Comparison of ENCODE assay signal across 12 mouse cellular contexts in genomic region chr4:149168016-149168415, GRCm38 (mm10). TPM values are rescaled to one million over a fixed set of nuclear protein-coding genes. Genes with fewer than 3 reads are reported as not detected.
DNase-seq lines count a peak whose midpoint lies in the region; ATAC-seq and TF ChIP-seq lines count a peak whose summit lies in the region.
"Had no signal": no experiment of that assay in that cellular context is flagged by ENCODE, and none has a peak within 500 bp of the region (broad histone marks: within the 10 kb centered on the region; RNA-seq: fewer than 3 reads in every experiment).

No protein-coding gene starts in this region.

- no peak overlapping the region for H3K9ac ChIP-seq in heart, embryonic 12.5 days
- no peak overlapping the region for H3K9ac ChIP-seq in midbrain, postnatal 0 days (replicated peaks; ENCODE audit: low read length, poor library complexity, severe bottlenecking)
- H3K9ac ChIP-seq in liver, embryonic 14.5 days (replicated peaks) = peak overlapping the region; percentile 56
- no peak overlapping the region; the same call in 1 of the 2 replicates for H3K9ac ChIP-seq in stomach, postnatal 0 days (ENCODE audit: low read length)
- H3K9ac ChIP-seq: embryonic facial prominence, embryonic 15.5 days had no signal

- TF ChIP-seq CTCF in midbrain, postnatal 0 days (IDR thresholded peaks at IDR 0.05) = no peak
- no peak for TF ChIP-seq CTCF in liver, embryonic 14.5 days (IDR thresholded peaks at IDR 0.05; ENCODE audit: low read depth)
- no peak for TF ChIP-seq CTCF in stomach, postnatal 0 days (IDR thresholded peaks at IDR 0.05; ENCODE audit: low read depth)

- peaks cover 33% of the 10 kb centered on the region for H3K4me1 ChIP-seq in heart, embryonic 12.5 days (replicated peaks)
- H3K4me1 ChIP-seq in midbrain, embryonic 10.5 days = peaks cover 29% of the 10 kb centered on the region
- H3K4me1 ChIP-seq in midbrain, postnatal 0 days (ENCODE audit: insufficient read depth, low read length) = no peaks in the 10 kb centered on the region
- H3K4me1 ChIP-seq in liver, embryonic 14.5 days (replicated peaks; ENCODE audit: control insufficient read depth in 2 of 2, insufficient read depth in 2 of 2, low read length in 1 of 2) = peaks cover 9 to 28% of the 10 kb centered on the region in 2 experiments; a peak in 3 of 4 replicates
- H3K4me1 ChIP-seq in stomach, postnatal 0 days (replicated peaks; ENCODE audit: control insufficient read depth, insufficient read depth) = no peaks in the 10 kb centered on the region

- peak overlapping the region; percentile 79 for H3K4me2 ChIP-seq in heart, embryonic 12.5 days
- no peak overlapping the region for H3K4me2 ChIP-seq in midbrain, postnatal 0 days (ENCODE audit: low read depth, low read length, poor library complexity, severe bottlenecking)
- H3K4me2 ChIP-seq in liver, embryonic 14.5 days (ENCODE audit: low read depth) = peak overlapping the region; percentile 91
- no peak overlapping the region; the same call in 1 of the 2 replicates for H3K4me2 ChIP-seq in stomach, postnatal 0 days (replicated peaks; ENCODE audit: low read depth)

- H3K9me3 ChIP-seq in heart, embryonic 12.5 days (replicated peaks) = no peaks in the 10 kb centered on the region
- H3K9me3 ChIP-seq in midbrain, embryonic 10.5 days (replicated peaks) = no peaks in the 10 kb centered on the region
- no peaks in the 10 kb centered on the region for H3K9me3 ChIP-seq in midbrain, postnatal 0 days (ENCODE audit: low read length)
- no peaks in the 10 kb centered on the region for H3K9me3 ChIP-seq in liver, embryonic 14.5 days (ENCODE audit: control insufficient read depth, low read length)
- no peaks in the 10 kb centered on the region for H3K9me3 ChIP-seq in stomach, postnatal 0 days (ENCODE audit: control insufficient read depth, low read length)
- H3K9me3 ChIP-seq: embryonic facial prominence, embryonic 15.5 days had no signal

- 40% methylated on average over 2 of the region's 2 CpGs for WGBS in heart, embryonic 12.5 days
- WGBS in midbrain, embryonic 10.5 days = 79% methylated on average over 2 of the region's 2 CpGs
- 92% methylated on average over 2 of the region's 2 CpGs for WGBS in midbrain, postnatal 0 days
- 9% methylated on average over 2 of the region's 2 CpGs for WGBS in liver, embryonic 14.5 days (ENCODE audit: insufficient replicate concordance)
- 49% methylated on average over 2 of the region's 2 CpGs for WGBS in stomach, postnatal 0 days

- DNase-seq in heart, adult 18-20 months = no peak
- no peak for DNase-seq in midbrain, embryonic 10.5 days (ENCODE audit: low spot score)
- DNase-seq in midbrain, postnatal 0 days (ENCODE audit: low spot score) = no peak
- DNase-seq in liver, embryonic 14.5 days (ENCODE audit: low read depth in 3 of 3, low spot score in 3 of 3) = no peak
- DNase-seq in stomach, postnatal 0 days (ENCODE audit: low spot score) = no peak
- DNase-seq in frontal cortex, postnatal 10 days (ENCODE audit: low spot score in 2 of 2) = no peak
- DNase-seq in adrenal gland, adult 2 months = no peak
- DNase-seq: adrenal gland, adult 8-10 months had no signal

- H3K27ac ChIP-seq in heart, embryonic 12.5 days (ENCODE audit: poor library complexity, severe bottlenecking) = no peak overlapping the region
- no peak overlapping the region for H3K27ac ChIP-seq in midbrain, embryonic 10.5 days (replicated peaks)
- H3K27ac ChIP-seq in midbrain, postnatal 0 days (ENCODE audit: low read depth, low read length) = no peak overlapping the region
- H3K27ac ChIP-seq in liver, embryonic 14.5 days = no peak overlapping the region
- peak overlapping the region; percentile 35; the same call in 1 of the 2 replicates for H3K27ac ChIP-seq in stomach, postnatal 0 days (replicated peaks)

- H3K36me3 ChIP-seq in heart, embryonic 12.5 days = peaks cover 22% of the 10 kb centered on the region
- peaks cover 22% of the 10 kb centered on the region for H3K36me3 ChIP-seq in midbrain, embryonic 10.5 days
- H3K36me3 ChIP-seq in midbrain, postnatal 0 days (ENCODE audit: insufficient read depth, low read length) = 0 out of 2 replicates have a peak, but pooled peaks cover 3% of the 10 kb centered on the region
- H3K36me3 ChIP-seq in liver, embryonic 14.5 days (replicated peaks; ENCODE audit: control insufficient read depth, insufficient read depth, low read depth) = no peaks in the 10 kb centered on the region
- peaks cover 5% of the 10 kb centered on the region; the same call in 1 of the 2 replicates for H3K36me3 ChIP-seq in stomach, postnatal 0 days (ENCODE audit: control insufficient read depth, insufficient read depth, low read length)

- no peak overlapping the region for H3K4me3 ChIP-seq in heart, embryonic 12.5 days
- peak overlapping the region; percentile 80; the same call in 1 of the 2 replicates for H3K4me3 ChIP-seq in midbrain, embryonic 10.5 days
- no peak overlapping the region for H3K4me3 ChIP-seq in midbrain, postnatal 0 days (ENCODE audit: low read depth, low read length)
- H3K4me3 ChIP-seq in liver, embryonic 14.5 days (ENCODE audit: insufficient read depth in 1 of 2, low read depth in 2 of 2, low read length in 2 of 2) = peak overlapping the region in 1 of 2 experiments; percentile 72; a peak in 2 of 4 replicates
- H3K4me3 ChIP-seq in stomach, postnatal 0 days (ENCODE audit: low read depth, low read length) = no peak overlapping the region

- H3K27me3 ChIP-seq in heart, embryonic 12.5 days (replicated peaks) = no peaks in the 10 kb centered on the region
- no peaks in the 10 kb centered on the region for H3K27me3 ChIP-seq in midbrain, embryonic 10.5 days (ENCODE audit: low read depth, poor library complexity, severe bottlenecking)
- no peaks in the 10 kb centered on the region for H3K27me3 ChIP-seq in midbrain, postnatal 0 days (ENCODE audit: insufficient read depth, low read length)
- H3K27me3 ChIP-seq in liver, embryonic 14.5 days (ENCODE audit: control insufficient read depth, insufficient read depth, low read length) = no peaks in the 10 kb centered on the region
- no peaks in the 10 kb centered on the region for H3K27me3 ChIP-seq in stomach, postnatal 0 days (ENCODE audit: control insufficient read depth, insufficient read depth, low read length)
- H3K27me3 ChIP-seq: embryonic facial prominence, embryonic 15.5 days had no signal

- no peak for TF ChIP-seq EP300 in liver, embryonic 14.5 days (IDR thresholded peaks at IDR 0.05; ENCODE audit: low read depth)
- no peak for TF ChIP-seq EP300 in stomach, postnatal 0 days (optimal IDR thresholded peaks at IDR 0.05)

- no peak for ATAC-seq in heart, embryonic 12.5 days (ENCODE audit: insufficient number of reproducible peaks, low FRiP score)
- ATAC-seq in midbrain, postnatal 0 days (ENCODE audit: low FRiP score) = no peak
- ATAC-seq in liver, embryonic 14.5 days (ENCODE audit: insufficient read depth) = no peak
- no peak for ATAC-seq in stomach, postnatal 0 days (ENCODE audit: low FRiP score, low TSS enrichment)
- ATAC-seq: hindbrain, embryonic 16.5 days had no signal

RNA-seq across cellular contexts. Expression of gene Pgd, which starts 1.4 kb away (rescaled TPM):
- polyA plus RNA-seq in heart, embryonic 12.5 days (2016; fragmentation: Nextera tagmentation; extraction: Ambion mirVana) = 90.0 and 91.1 TPM in 2 replicates
- 10 to 100 TPM; 39.8 to 52.0 TPM for total RNA-seq in heart, adult 18-20 months (2021)
- 168 TPM in 2 replicates for polyA plus RNA-seq in midbrain, embryonic 10.5 days (2016; fragmentation: Nextera tagmentation; extraction: Ambion mirVana)
- 33.0 and 41.9 TPM in 2 replicates for total RNA-seq in midbrain, postnatal 0 days (2014; rRNA removed)
- 92.5 and 102 TPM in 2 replicates for polyA plus RNA-seq in midbrain, postnatal 0 days (2015; fragmentation: Nextera tagmentation; extraction: Ambion mirVana)
- polyA plus RNA-seq in liver, embryonic 14.5 days (2012; rRNA removed) = 41.8 and 44.6 TPM in 2 replicates
- 23.2 and 25.5 TPM in 2 replicates for polyA plus RNA-seq in liver, embryonic 14.5 days (2014; fragmentation: Nextera tagmentation; extraction: Ambion mirVana)
- polyA plus RNA-seq in stomach, postnatal 0 days (2015; fragmentation: Nextera tagmentation; extraction: Ambion mirVana) = 266 and 290 TPM in 2 replicates
- 100 to 1,000 TPM; 225 to 340 TPM for total RNA-seq in adrenal gland, adult 2 months (2021)
- 201 and 255 TPM in 2 replicates for polyA plus RNA-seq in adrenal gland, adult 2 months (2012; rRNA removed)

RNA-seq across cellular contexts. Expression of gene Cenps, which starts 30.6 kb away (rescaled TPM):
- 26.9 and 27.9 TPM in 2 replicates for polyA plus RNA-seq in heart, embryonic 12.5 days (2016; fragmentation: Nextera tagmentation; extraction: Ambion mirVana)
- total RNA-seq in heart, adult 18-20 months (2021) = 1 to 10 TPM; 7.2 to 8.6 TPM
- 59.4 and 72.8 TPM in 2 replicates for polyA plus RNA-seq in midbrain, embryonic 10.5 days (2016; fragmentation: Nextera tagmentation; extraction: Ambion mirVana)
- total RNA-seq in midbrain, postnatal 0 days (2014; rRNA removed) = 3.1 and 3.7 TPM in 2 replicates
- 17.4 and 21.2 TPM in 2 replicates for polyA plus RNA-seq in midbrain, postnatal 0 days (2015; fragmentation: Nextera tagmentation; extraction: Ambion mirVana)
- 7.6 and 12.3 TPM in 2 replicates for polyA plus RNA-seq in liver, embryonic 14.5 days (2012; rRNA removed)
- 17.3 and 18.0 TPM in 2 replicates for polyA plus RNA-seq in liver, embryonic 14.5 days (2014; fragmentation: Nextera tagmentation; extraction: Ambion mirVana)
- polyA plus RNA-seq in stomach, postnatal 0 days (2015; fragmentation: Nextera tagmentation; extraction: Ambion mirVana) = 10.6 and 11.5 TPM in 2 replicates
- total RNA-seq in adrenal gland, adult 2 months (2021) = 10 to 100 TPM; 11.5 to 13.0 TPM
- polyA plus RNA-seq in adrenal gland, adult 2 months (2012; rRNA removed) = 0.35 and 2.7 TPM in 2 replicates

RNA-seq across cellular contexts. Expression of gene Cort, which starts 41.5 kb away (rescaled TPM):
- polyA plus RNA-seq in heart, embryonic 12.5 days (2016; fragmentation: Nextera tagmentation; extraction: Ambion mirVana) = not detected in 2 replicates
- total RNA-seq in heart, adult 18-20 months (2021) = not detected
- 0.19 and 0.42 TPM in 2 replicates for polyA plus RNA-seq in midbrain, embryonic 10.5 days (2016; fragmentation: Nextera tagmentation; extraction: Ambion mirVana)
- 1.5 TPM in 1 of 2 replicates, not detected in the other for total RNA-seq in midbrain, postnatal 0 days (2014; rRNA removed)
- 1.1 and 1.2 TPM in 2 replicates for polyA plus RNA-seq in midbrain, postnatal 0 days (2015; fragmentation: Nextera tagmentation; extraction: Ambion mirVana)
- not detected in 2 replicates for polyA plus RNA-seq in liver, embryonic 14.5 days (2012; rRNA removed)
- not detected in 2 replicates for polyA plus RNA-seq in liver, embryonic 14.5 days (2014; fragmentation: Nextera tagmentation; extraction: Ambion mirVana)
- not detected in 2 replicates for polyA plus RNA-seq in stomach, postnatal 0 days (2015; fragmentation: Nextera tagmentation; extraction: Ambion mirVana)
- 1 to 10 TPM; 1.2 TPM for total RNA-seq in adrenal gland, adult 2 months (2021)
- polyA plus RNA-seq in adrenal gland, adult 2 months (2012; rRNA removed) = not detected in 2 replicates
- total RNA-seq: liver, adult 2 months had no signal
- polyA plus RNA-seq: liver, adult 2 months had no signal

Comparison
In these comparisons a context has a peak if more than half of its experiments do, and no peak if none do; other contexts are left out.
1. H3K4me2 ChIP-seq: peak in heart, embryonic 12.5 days (single experiment) and liver, embryonic 14.5 days (single experiment); none in midbrain, postnatal 0 days (single experiment) and stomach, postnatal 0 days (single experiment).